In genomic region chr3:119782022-119782945, GRCm38 (mm10) we compare ENCODE assay signal across 8 mouse cellular contexts. TPM values are rescaled to one million over a fixed set of nuclear protein-coding genes. Genes with fewer than 3 reads are reported as not detected.
DNase-seq lines count a peak whose midpoint lies in the region; ATAC-seq and TF ChIP-seq lines count a peak whose summit lies in the region.

No protein-coding gene starts in this region.

- WGBS in bone marrow, adult 2 months: under 1% methylated on average over 63 of the region's 63 CpGs
- 1% methylated on average over 29 of the region's 63 CpGs for WGBS in embryonic facial prominence, embryonic 14.5 days
- WGBS in heart, adult 2 months: under 1% methylated on average over 54 of the region's 63 CpGs
- 3% methylated on average over 59 of the region's 63 CpGs for WGBS in kidney, adult 2 months
- under 1% methylated on average over 38 of the region's 63 CpGs for WGBS in limb, embryonic 14.5 days
- under 1% methylated on average over 61 of the region's 63 CpGs for WGBS in midbrain, embryonic 14.5 days

- H3K27me3 ChIP-seq in embryonic facial prominence, embryonic 14.5 days (replicated peaks; ENCODE audit: control insufficient read depth, insufficient read depth, low read length): no peaks in the 10 kb centered on the region
- H3K27me3 ChIP-seq in heart, adult 2 months (ENCODE audit: control insufficient read depth, insufficient read depth, low read length): no peaks in the 10 kb centered on the region
- no peaks in the 10 kb centered on the region for H3K27me3 ChIP-seq in kidney, adult 2 months (replicated peaks; ENCODE audit: control insufficient read depth, insufficient read depth, low read length)
- H3K27me3 ChIP-seq in limb, embryonic 14.5 days (ENCODE audit: control insufficient read depth, insufficient read depth, low read length): no peaks in the 10 kb centered on the region
- H3K27me3 ChIP-seq in midbrain, embryonic 14.5 days (ENCODE audit: control insufficient read depth, insufficient read depth, low read length): no peaks in the 10 kb centered on the region

- no peak for TF ChIP-seq EP300 in heart, adult 2 months (IDR thresholded peaks at IDR 0.05; ENCODE audit: insufficient read depth, low read depth, low read length)

- H3K36me3 ChIP-seq in embryonic facial prominence, embryonic 14.5 days (ENCODE audit: control insufficient read depth, insufficient read depth, low read length): peaks cover 11% of the 10 kb centered on the region; the same call in 1 of the 2 replicates
- peaks cover 18% of the 10 kb centered on the region for H3K36me3 ChIP-seq in heart, adult 2 months (ENCODE audit: control insufficient read depth, insufficient read depth, low read length)
- no peaks in the 10 kb centered on the region for H3K36me3 ChIP-seq in kidney, adult 2 months (ENCODE audit: control insufficient read depth, insufficient read depth, low read length)
- peaks cover 5% of the 10 kb centered on the region; the same call in 1 of the 2 replicates for H3K36me3 ChIP-seq in limb, embryonic 14.5 days (ENCODE audit: control insufficient read depth, insufficient read depth, low read length)
- no peaks in the 10 kb centered on the region for H3K36me3 ChIP-seq in midbrain, embryonic 14.5 days (ENCODE audit: control insufficient read depth, insufficient read depth, low read length)

- DNase-seq in CD4-positive, CD25-positive, alpha-beta regulatory T cell, adult 2 months (ENCODE audit: low read depth, low spot score): peak; percentile 71
- peak; percentile 58 for DNase-seq in embryonic facial prominence, embryonic 14.5 days (ENCODE audit: low spot score)
- no peak for DNase-seq in heart, adult 2 months
- peak; percentile 59 for DNase-seq in kidney, adult 2 months
- DNase-seq in limb, embryonic 14.5 days (ENCODE audit: low spot score): peak; percentile 26
- DNase-seq in midbrain, embryonic 14.5 days: peak; percentile 82
- peak; percentile 13 to 17 for DNase-seq in spleen, postnatal 14 days (ENCODE audit: low spot score in 2 of 2)

- H3K79me2 ChIP-seq in heart, adult 2 months (replicated peaks; ENCODE audit: control insufficient read depth, insufficient read depth, low read length): peaks cover 4% of the 10 kb centered on the region; the same call in 1 of the 2 replicates

- peak overlapping the region; percentile 97 for H3K4me3 ChIP-seq in bone marrow, adult 2 months (replicated peaks; ENCODE audit: control insufficient read depth, low read depth, low read length)
- H3K4me3 ChIP-seq in embryonic facial prominence, embryonic 14.5 days (ENCODE audit: low read depth, low read length): peak overlapping the region; percentile 93
- H3K4me3 ChIP-seq in heart, adult 2 months: peak overlapping the region; percentile 80
- peak overlapping the region; percentile 95 for H3K4me3 ChIP-seq in kidney, adult 2 months (ENCODE audit: insufficient read depth, low read depth, low read length)
- H3K4me3 ChIP-seq in limb, embryonic 14.5 days (replicated peaks; ENCODE audit: low read length): peak overlapping the region; percentile 95
- peak overlapping the region; percentile 94 for H3K4me3 ChIP-seq in midbrain, embryonic 14.5 days (replicated peaks; ENCODE audit: low read depth, low read length)

- TF ChIP-seq POLR2A in bone marrow, adult 2 months (IDR thresholded peaks at IDR 0.05; ENCODE audit: borderline replicate concordance, control insufficient read depth, low read depth, low read length): no peak
- no peak for TF ChIP-seq POLR2A in heart, adult 2 months (IDR thresholded peaks at IDR 0.05; ENCODE audit: insufficient read depth, low read depth, low read length)
- TF ChIP-seq POLR2A in kidney, adult 2 months (IDR thresholded peaks at IDR 0.05; ENCODE audit: low read depth, low read length): no peak
- TF ChIP-seq POLR2A in limb, embryonic 14.5 days (IDR thresholded peaks at IDR 0.05; ENCODE audit: borderline replicate concordance, extremely low read depth, insufficient read depth, insufficient read length): no peak

- H3K9me3 ChIP-seq in embryonic facial prominence, embryonic 14.5 days (ENCODE audit: control insufficient read depth, low read length): no peaks in the 10 kb centered on the region
- H3K9me3 ChIP-seq in limb, embryonic 14.5 days (ENCODE audit: control insufficient read depth, low read length): no peaks in the 10 kb centered on the region
- H3K9me3 ChIP-seq in midbrain, embryonic 14.5 days (ENCODE audit: control insufficient read depth, low read length): no peaks in the 10 kb centered on the region

- peaks cover 3% of the 10 kb centered on the region; the same call in 1 of the 2 replicates for H3K4me1 ChIP-seq in bone marrow, adult 2 months (ENCODE audit: control insufficient read depth, insufficient read depth, low read length)
- peaks cover 23% of the 10 kb centered on the region for H3K4me1 ChIP-seq in embryonic facial prominence, embryonic 14.5 days (ENCODE audit: control insufficient read depth, insufficient read depth, low read length)
- H3K4me1 ChIP-seq in heart, adult 2 months (ENCODE audit: control insufficient read depth, insufficient read depth, low read length): peaks cover 7% of the 10 kb centered on the region
- H3K4me1 ChIP-seq in kidney, adult 2 months (ENCODE audit: control insufficient read depth, insufficient read depth, low read length): peaks cover 8% of the 10 kb centered on the region; the same call in 1 of the 2 replicates
- H3K4me1 ChIP-seq in limb, embryonic 14.5 days (ENCODE audit: control insufficient read depth, insufficient read depth, low read length): peaks cover 27% of the 10 kb centered on the region
- H3K4me1 ChIP-seq in midbrain, embryonic 14.5 days (ENCODE audit: control insufficient read depth, insufficient read depth, low read length): peaks cover 17% of the 10 kb centered on the region

- peak; percentile 34 for ATAC-seq in embryonic facial prominence, embryonic 14.5 days (ENCODE audit: low read depth)
- ATAC-seq in limb, embryonic 14.5 days (ENCODE audit: low FRiP score, low read depth): peak; percentile 62
- peak; percentile 78 for ATAC-seq in midbrain, embryonic 14.5 days (ENCODE audit: low FRiP score, low TSS enrichment)

- H3K4me2 ChIP-seq in embryonic facial prominence, embryonic 14.5 days (ENCODE audit: low read depth, low read length): peak overlapping the region; percentile 65
- peak overlapping the region; percentile 71 for H3K4me2 ChIP-seq in limb, embryonic 14.5 days (replicated peaks; ENCODE audit: low read depth, low read length, severe bottlenecking)
- H3K4me2 ChIP-seq in midbrain, embryonic 14.5 days (ENCODE audit: low read length): peak overlapping the region; percentile 84

- H3K9ac ChIP-seq in embryonic facial prominence, embryonic 14.5 days (ENCODE audit: low read depth, low read length): peak overlapping the region; percentile 100
- peak overlapping the region; percentile 82 for H3K9ac ChIP-seq in heart, adult 2 months (ENCODE audit: low read depth, low read length)
- peak overlapping the region; percentile 100 for H3K9ac ChIP-seq in limb, embryonic 14.5 days (ENCODE audit: low read depth, low read length, severe bottlenecking)
- H3K9ac ChIP-seq in midbrain, embryonic 14.5 days (replicated peaks; ENCODE audit: low read length): peak overlapping the region; percentile 100

- intact Hi-C loops in heart, adult 2 months (cut with DNase I): loop anchor here (5.0 kb wide), 1 partner anchor 45 kb away; no protein-coding TSS in a partner anchor

- no peak for TF ChIP-seq CTCF in bone marrow, adult 2 months (IDR thresholded peaks at IDR 0.05; ENCODE audit: control insufficient read depth, insufficient read depth, low read length)
- TF ChIP-seq CTCF in heart, adult 2 months (IDR thresholded peaks at IDR 0.05): no peak
- no peak for TF ChIP-seq CTCF in kidney, adult 2 months (conservative IDR thresholded peaks at IDR 0.05; ENCODE audit: insufficient read depth, insufficient read length, low read depth, low read length)

- peak overlapping the region; percentile 97 for H3K27ac ChIP-seq in bone marrow, adult 2 months (ENCODE audit: control insufficient read depth, insufficient read depth, low read depth, low read length, poor library complexity)
- H3K27ac ChIP-seq in embryonic facial prominence, embryonic 14.5 days (replicated peaks; ENCODE audit: low read depth, low read length): peak overlapping the region; percentile 98
- H3K27ac ChIP-seq in heart, adult 2 months: peak overlapping the region; percentile 92
- peak overlapping the region; percentile 33; the same call in 1 of the 2 replicates for H3K27ac ChIP-seq in kidney, adult 2 months (ENCODE audit: insufficient read depth, low read depth, low read length)
- H3K27ac ChIP-seq in limb, embryonic 14.5 days (replicated peaks; ENCODE audit: low read depth, low read length): peak overlapping the region; percentile 98
- peak overlapping the region; percentile 100 for H3K27ac ChIP-seq in midbrain, embryonic 14.5 days (replicated peaks; ENCODE audit: low read depth, low read length)

RNA-seq across cellular contexts. Expression of gene Ptbp2, which starts 2.0 kb away (rescaled TPM):
- polyA plus RNA-seq in bone marrow, adult 2 months (2011; ENCODE audit: insufficient read depth, insufficient read length, low replicate concordance, missing spikeins): 11.4 and 12.5 TPM in 2 replicates
- 61.8 and 77.1 TPM in 2 replicates for polyA plus RNA-seq in embryonic facial prominence, embryonic 14.5 days (2014; fragmentation: Nextera tagmentation; extraction: Ambion mirVana)
- 10 to 100 TPM; 18.4 to 21.5 TPM for total RNA-seq in heart, adult 2 months (2021)
- polyA plus RNA-seq in heart, adult 2 months (2012; rRNA removed): 8.5 and 17.2 TPM in 2 replicates
- 7.0 and 8.2 TPM in 2 replicates for polyA plus RNA-seq in kidney, adult 2 months (2012; rRNA removed)
- 101 and 102 TPM in 2 replicates for polyA plus RNA-seq in limb, embryonic 14.5 days (2012; rRNA removed)
- 65.8 and 73.0 TPM in 2 replicates for polyA plus RNA-seq in limb, embryonic 14.5 days (2014; fragmentation: Nextera tagmentation; extraction: Ambion mirVana)
- polyA plus RNA-seq in midbrain, embryonic 14.5 days (2014; fragmentation: Nextera tagmentation; extraction: Ambion mirVana): 284 and 384 TPM in 2 replicates

Comparison
In these comparisons a context has a peak if more than half of its experiments do, and no peak if none do; other contexts are left out.
1. DNase-seq: peak in CD4-positive, CD25-positive, alpha-beta regulatory T cell, adult 2 months (single experiment), embryonic facial prominence, embryonic 14.5 days (single experiment), kidney, adult 2 months (single experiment), limb, embryonic 14.5 days (single experiment), midbrain, embryonic 14.5 days (single experiment) and spleen, postnatal 14 days (2 of 2); none in heart, adult 2 months (0 of 2).
2. H3K27ac ChIP-seq: peak in every context shown above with its lines; median percentile 100 in midbrain, embryonic 14.5 days; 98 in embryonic facial prominence, embryonic 14.5 days; 98 in limb, embryonic 14.5 days; 97 in bone marrow, adult 2 months; 92 in heart, adult 2 months; 33 in kidney, adult 2 months.
3. Peak in every context shown above with its lines, with median percentiles within 50 percentile points of each other: H3K4me3 ChIP-seq, ATAC-seq, H3K4me2 ChIP-seq and H3K9ac ChIP-seq.